Mouse (Mus musculus): ENCODE data around the gene Erc2.

DNA sequence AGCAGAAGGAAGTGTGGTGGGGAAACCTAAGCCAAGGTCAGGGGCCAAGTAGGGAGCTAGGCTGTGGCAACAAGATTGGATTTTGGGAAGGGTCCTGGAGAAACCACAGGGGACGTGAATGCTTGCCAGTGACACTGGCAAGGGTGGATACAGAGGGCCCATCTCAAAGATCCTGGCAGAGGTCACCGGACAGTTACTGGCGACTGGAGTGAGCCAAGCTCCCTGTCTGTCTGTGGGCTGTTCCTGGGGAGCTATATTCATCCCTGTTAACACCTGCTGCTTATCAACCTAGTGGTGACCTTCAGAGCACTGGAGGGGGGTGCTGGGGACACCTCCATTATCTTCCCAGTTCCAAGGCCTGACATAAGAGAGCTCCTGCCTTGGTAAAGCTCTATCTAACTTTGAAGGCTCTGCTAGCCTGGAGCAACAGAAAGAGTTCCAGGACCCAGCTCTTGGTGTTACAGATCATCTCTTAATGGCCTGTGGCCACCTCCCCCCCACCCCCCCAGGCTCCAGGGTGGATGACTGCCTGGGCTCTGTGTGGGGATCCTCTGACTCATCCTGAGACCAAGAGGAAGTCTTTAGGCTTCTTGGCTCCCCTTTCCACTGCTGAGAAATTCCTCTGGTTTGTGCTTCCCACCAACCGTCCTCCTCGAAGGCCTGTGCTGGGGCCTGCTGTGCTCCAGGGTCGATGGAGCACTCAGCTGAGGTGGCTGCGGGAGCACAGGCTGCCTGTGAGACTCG is 790.2 kb downstream of the Erc2 start:
- no peak for TF ChIP-seq POLR2A (IDR thresholded peaks at IDR 0.05; ENCODE audit: low read depth, low read length)
- no peak for TF ChIP-seq CTCF (IDR thresholded peaks at IDR 0.05; ENCODE audit: extremely low read depth, insufficient read length, insufficient replicate concordance, low read depth, low read length)
